Mouse (Mus musculus): ENCODE results near the gene Tm9sf4.

DNA sequence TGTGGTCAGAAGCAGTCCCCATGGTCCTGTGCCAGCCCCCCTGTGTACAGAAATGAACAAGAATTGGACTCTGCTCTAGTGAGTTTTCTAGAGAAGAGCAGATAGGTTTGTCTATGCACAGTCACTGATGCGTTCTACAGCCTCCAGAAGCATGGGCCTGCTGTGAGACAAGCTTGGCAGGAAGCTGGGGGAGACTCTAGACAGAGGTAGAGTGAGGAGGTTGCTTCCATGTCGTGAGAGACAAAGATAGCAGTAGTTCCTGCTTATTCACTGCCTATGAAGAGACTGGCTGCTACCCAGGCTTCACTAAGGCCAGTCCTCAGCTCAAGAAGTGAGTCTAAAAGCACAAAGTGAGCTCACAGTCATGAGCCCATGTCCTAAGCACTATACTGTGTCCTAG is 30.1 kb downstream of the Tm9sf4 start:
- TF ChIP-seq CTCF (IDR thresholded peaks at IDR 0.05; ENCODE audit: control insufficient read depth, insufficient read depth, insufficient read length) = no peak
- no peak for TF ChIP-seq USF1 (IDR thresholded peaks at IDR 0.05; ENCODE audit: low read depth)
- TF ChIP-seq MAX (IDR thresholded peaks at IDR 0.05) = no peak
